Mouse (Mus musculus): ENCODE data around the gene Lurap1l. TPM values are rescaled to one million over a fixed set of nuclear protein-coding genes. Genes with fewer than 3 reads are reported as not detected.

Lurap1l gene
- polyA plus RNA-seq, 1 experiment from 2014 or later = 8.8 TPM

DNA sequence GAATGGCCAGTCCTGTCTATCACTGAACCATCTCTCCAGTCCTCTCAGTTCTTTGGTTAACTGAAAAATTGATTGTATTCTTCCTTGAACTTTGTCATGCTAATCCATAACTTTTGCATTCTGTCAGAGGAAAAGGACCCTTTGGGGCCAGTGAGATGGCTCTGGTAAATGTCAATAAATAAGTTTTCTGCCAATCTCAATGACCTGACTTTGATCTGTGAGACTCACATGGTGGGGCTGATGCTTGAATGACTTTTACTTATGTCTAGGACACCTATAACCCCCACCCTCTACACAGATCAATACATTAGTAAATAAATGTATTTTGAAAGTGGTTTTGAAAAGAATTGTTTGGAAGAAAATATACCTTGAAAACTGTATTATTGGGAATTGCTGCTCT is 38.7 kb downstream of the Lurap1l start:
- Histone ChIP-seq H3K36me3 (ENCODE audit: control insufficient read depth, insufficient read depth, low read length) (no peaks in the 10 kb centered on the region), H3K9me3 (ENCODE audit: control insufficient read depth, low read length) (no peaks in the 10 kb centered on the region), H3K9ac (replicated peaks; ENCODE audit: low read length) (no peak overlapping the region), H3K4me1 (ENCODE audit: control insufficient read depth, insufficient read depth, low read length) (no peaks in the 10 kb centered on the region), H3K4me2 (ENCODE audit: low read length) (no peak overlapping the region), H3K4me3 (replicated peaks; ENCODE audit: low read depth, low read length) (no peak overlapping the region), H3K27ac (replicated peaks; ENCODE audit: low read depth, low read length) (no peak overlapping the region), H3K27me3 (ENCODE audit: control insufficient read depth, insufficient read depth, low read length) (no peaks in the 10 kb centered on the region)
- no peak for ATAC-seq (ENCODE audit: low FRiP score, low TSS enrichment)
- DNase-seq = no peak

DNA sequence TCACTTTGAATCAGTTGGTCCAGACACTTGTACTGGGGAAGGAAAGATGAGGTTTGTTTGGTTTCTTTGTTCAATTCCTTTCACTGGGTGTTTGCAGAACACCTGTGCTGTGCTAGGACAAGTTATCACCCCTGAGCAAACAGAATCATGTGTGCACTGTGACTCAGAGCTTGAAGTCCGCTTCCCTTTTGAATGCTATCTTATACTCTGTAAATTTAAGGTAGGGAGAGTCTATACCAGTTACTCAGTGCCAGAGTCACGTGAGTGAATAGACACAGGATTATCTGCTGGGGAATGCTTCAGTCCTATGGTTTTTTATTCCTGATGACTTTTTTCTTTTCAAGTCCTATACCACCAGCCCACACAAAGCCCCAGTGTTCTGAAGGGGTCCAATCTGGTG is 39.3 kb downstream of the Lurap1l start:
- DNase-seq = no peak
- WGBS = 79% methylated on average over 2 of the region's 2 CpGs
- Histone ChIP-seq H3K4me3 (replicated peaks; ENCODE audit: low read depth, low read length) (no peak overlapping the region), H3K27me3 (ENCODE audit: control insufficient read depth, insufficient read depth, low read length) (no peaks in the 10 kb centered on the region), H3K27ac (replicated peaks; ENCODE audit: low read depth, low read length) (no peak overlapping the region), H3K36me3 (ENCODE audit: control insufficient read depth, insufficient read depth, low read length) (no peaks in the 10 kb centered on the region), H3K4me2 (ENCODE audit: low read length) (no peak overlapping the region), H3K9ac (replicated peaks; ENCODE audit: low read length) (no peak overlapping the region), H3K4me1 (ENCODE audit: control insufficient read depth, insufficient read depth, low read length) (no peaks in the 10 kb centered on the region), H3K9me3 (ENCODE audit: control insufficient read depth, low read length) (no peaks in the 10 kb centered on the region)
- no peak for ATAC-seq (ENCODE audit: low FRiP score, low TSS enrichment)

DNA sequence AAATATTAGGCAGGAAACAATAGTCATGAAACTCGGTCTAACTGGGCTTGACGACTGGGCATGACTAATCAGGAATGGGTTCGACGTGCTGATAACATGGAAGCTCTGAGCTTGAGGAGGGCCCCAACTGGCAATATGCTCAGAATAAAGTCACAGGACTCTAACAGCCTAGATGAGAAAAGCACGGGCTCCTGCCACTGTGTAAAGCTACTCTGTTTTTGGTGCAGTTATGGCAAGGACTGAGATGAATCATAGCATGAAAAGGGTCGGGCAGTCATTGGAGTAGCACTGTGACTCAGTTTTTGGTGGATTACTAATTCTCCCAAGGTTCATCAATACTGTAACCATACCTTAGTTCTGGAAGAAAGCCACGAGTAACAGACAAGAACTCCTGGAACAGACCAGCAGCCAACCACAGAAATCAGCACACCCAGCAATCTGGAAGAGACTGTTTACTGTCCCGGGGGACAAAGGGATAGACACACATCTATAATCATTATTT is 39.9 kb downstream of the Lurap1l start:
- Histone ChIP-seq H3K4me3 (replicated peaks; ENCODE audit: low read depth, low read length) (no peak overlapping the region), H3K9ac (replicated peaks; ENCODE audit: low read length) (no peak overlapping the region), H3K9me3 (ENCODE audit: control insufficient read depth, low read length) (no peaks in the 10 kb centered on the region), H3K36me3 (ENCODE audit: control insufficient read depth, insufficient read depth, low read length) (peaks cover 2% of the 10 kb centered on the region; the same call in 1 of the 2 replicates), H3K4me1 (ENCODE audit: control insufficient read depth, insufficient read depth, low read length) (no peaks in the 10 kb centered on the region), H3K27ac (replicated peaks; ENCODE audit: low read depth, low read length) (no peak overlapping the region), H3K27me3 (ENCODE audit: control insufficient read depth, insufficient read depth, low read length) (no peaks in the 10 kb centered on the region), H3K4me2 (ENCODE audit: low read length) (no peak overlapping the region)
- DNase-seq (no peak), ATAC-seq (ENCODE audit: low FRiP score, low TSS enrichment) (no peak)
- 67% methylated on average over 8 of the region's 8 CpGs for WGBS

DNA sequence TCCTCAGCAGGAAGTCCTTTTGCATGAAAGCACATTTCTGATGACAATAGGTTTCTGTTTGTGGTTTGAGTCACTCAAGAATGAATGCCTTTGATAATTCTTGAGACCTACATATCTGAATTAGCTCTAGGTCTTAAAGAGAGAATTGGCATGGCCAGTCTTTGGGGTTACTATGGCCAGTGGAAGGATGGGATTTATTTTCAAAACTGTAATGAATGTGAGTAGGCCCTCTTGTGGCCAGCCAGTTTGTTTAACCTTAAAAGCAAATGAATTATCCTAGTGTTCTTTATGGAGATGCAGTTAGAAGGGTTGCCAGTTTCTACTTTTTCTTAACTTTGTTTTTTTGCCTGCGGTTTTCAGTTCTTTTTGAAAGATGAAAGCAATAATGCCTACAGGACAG is 42.2 kb downstream of the Lurap1l start:
- DNase-seq (no peak), ATAC-seq (ENCODE audit: low FRiP score, low TSS enrichment) (no peak)
- no peak overlapping the region for H3K4me3 ChIP-seq (replicated peaks; ENCODE audit: low read depth, low read length)
- no peaks in the 10 kb centered on the region for H3K4me1 ChIP-seq (ENCODE audit: control insufficient read depth, insufficient read depth, low read length)
- H3K36me3 ChIP-seq (ENCODE audit: control insufficient read depth, insufficient read depth, low read length) = peaks cover 2% of the 10 kb centered on the region; the same call in 1 of the 2 replicates
- 89% methylated on average over 1 of the region's 1 CpGs for WGBS
- no peak overlapping the region for H3K9ac ChIP-seq (replicated peaks; ENCODE audit: low read length)
- H3K27me3 ChIP-seq (ENCODE audit: control insufficient read depth, insufficient read depth, low read length) = no peaks in the 10 kb centered on the region
- no peak overlapping the region for H3K4me2 ChIP-seq (ENCODE audit: low read length)
- H3K9me3 ChIP-seq (ENCODE audit: control insufficient read depth, low read length) = no peaks in the 10 kb centered on the region
- no peak overlapping the region for H3K27ac ChIP-seq (replicated peaks; ENCODE audit: low read depth, low read length)

DNA sequence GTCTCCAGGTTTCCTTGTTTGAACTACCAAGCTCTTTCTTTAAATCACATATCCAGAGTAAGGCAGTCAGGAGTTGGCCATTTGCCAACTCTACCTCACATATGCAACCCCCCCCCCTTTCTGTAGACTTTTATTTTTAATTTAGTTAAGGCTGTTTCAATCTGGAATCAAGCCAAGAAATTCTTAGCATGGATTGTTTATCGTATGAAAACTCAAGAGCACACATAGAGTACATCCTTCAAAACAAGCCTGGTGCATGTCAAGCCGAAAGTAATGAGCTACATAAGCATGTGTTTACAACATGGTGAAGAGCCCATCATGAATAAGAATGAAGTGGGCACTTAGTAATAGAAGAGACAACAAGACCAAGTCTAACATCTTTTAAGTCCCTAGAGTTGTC is 45.5 kb downstream of the Lurap1l start:
- Histone ChIP-seq H3K27me3 (ENCODE audit: control insufficient read depth, insufficient read depth, low read length) (no peaks in the 10 kb centered on the region), H3K9ac (replicated peaks; ENCODE audit: low read length) (no peak overlapping the region), H3K4me1 (ENCODE audit: control insufficient read depth, insufficient read depth, low read length) (no peaks in the 10 kb centered on the region), H3K4me3 (replicated peaks; ENCODE audit: low read depth, low read length) (no peak overlapping the region), H3K36me3 (ENCODE audit: control insufficient read depth, insufficient read depth, low read length) (peaks cover 2% of the 10 kb centered on the region; the same call in 1 of the 2 replicates), H3K27ac (replicated peaks; ENCODE audit: low read depth, low read length) (no peak overlapping the region), H3K9me3 (ENCODE audit: control insufficient read depth, low read length) (no peaks in the 10 kb centered on the region), H3K4me2 (ENCODE audit: low read length) (no peak overlapping the region)
- WGBS = 91% methylated on average over 2 of the region's 2 CpGs
- no peak for DNase-seq
- no peak for ATAC-seq (ENCODE audit: low FRiP score, low TSS enrichment)

DNA sequence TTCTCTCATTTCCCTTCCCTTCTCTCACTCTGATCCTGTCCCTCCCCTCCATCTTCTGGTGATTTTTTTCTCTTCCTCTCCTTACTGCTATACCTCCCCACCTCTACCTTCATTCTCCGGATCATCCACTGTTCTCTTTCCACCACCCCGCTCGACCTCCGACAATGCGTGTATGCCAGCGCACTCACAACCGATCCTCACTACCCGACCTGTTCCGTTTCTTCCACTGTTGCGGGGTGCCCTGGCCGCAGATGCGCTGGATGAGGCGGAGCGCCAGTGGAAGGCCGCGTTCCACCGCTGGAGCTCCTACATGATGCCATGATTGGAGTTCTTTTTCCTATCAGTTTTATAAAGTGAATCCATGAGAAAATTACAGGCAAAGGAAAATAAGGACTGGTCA is 57.1 kb downstream of the Lurap1l start:
- Histone ChIP-seq H3K4me2 (ENCODE audit: low read length) (no peak overlapping the region), H3K9me3 (ENCODE audit: control insufficient read depth, low read length) (peaks cover 6% of the 10 kb centered on the region), H3K4me1 (ENCODE audit: control insufficient read depth, insufficient read depth, low read length) (no peaks in the 10 kb centered on the region), H3K27ac (replicated peaks; ENCODE audit: low read depth, low read length) (no peak overlapping the region), H3K27me3 (ENCODE audit: control insufficient read depth, insufficient read depth, low read length) (no peaks in the 10 kb centered on the region), H3K36me3 (ENCODE audit: control insufficient read depth, insufficient read depth, low read length) (no peaks in the 10 kb centered on the region), H3K4me3 (replicated peaks; ENCODE audit: low read depth, low read length) (no peak overlapping the region), H3K9ac (replicated peaks; ENCODE audit: low read length) (no peak overlapping the region)
- 97% methylated on average over 17 of the region's 17 CpGs for WGBS
- ATAC-seq (ENCODE audit: low FRiP score, low TSS enrichment) (no peak), DNase-seq (no peak)

DNA sequence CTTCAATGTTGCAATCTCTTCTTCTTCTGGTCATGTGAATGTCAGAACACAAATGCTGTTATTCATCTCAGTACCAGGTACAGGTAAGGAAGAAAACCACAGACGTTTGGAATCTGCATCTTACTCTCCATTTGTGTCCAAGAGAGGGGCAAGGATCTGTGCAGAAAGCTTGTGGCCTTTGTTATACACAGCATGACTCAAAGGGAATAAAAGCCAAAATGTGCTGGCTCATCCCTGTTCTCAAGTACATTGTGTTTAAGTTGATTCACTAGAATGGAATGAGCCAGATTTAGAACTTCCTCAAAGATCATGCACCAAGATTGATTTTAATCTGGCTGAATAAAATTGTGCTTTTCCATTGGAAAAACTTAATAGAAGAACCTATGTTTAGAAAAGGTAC is 61.4 kb downstream of the Lurap1l start:
- H3K4me1 ChIP-seq (ENCODE audit: control insufficient read depth, insufficient read depth, low read length) = no peaks in the 10 kb centered on the region
- no peak overlapping the region for H3K27ac ChIP-seq (replicated peaks; ENCODE audit: low read depth, low read length)
- no peaks in the 10 kb centered on the region for H3K27me3 ChIP-seq (ENCODE audit: control insufficient read depth, insufficient read depth, low read length)
- H3K9me3 ChIP-seq (ENCODE audit: control insufficient read depth, low read length) = peaks cover 6% of the 10 kb centered on the region
- ATAC-seq (ENCODE audit: low FRiP score, low TSS enrichment) (no peak), DNase-seq (no peak)
- no peak overlapping the region for H3K9ac ChIP-seq (replicated peaks; ENCODE audit: low read length)
- no peak overlapping the region for H3K4me3 ChIP-seq (replicated peaks; ENCODE audit: low read depth, low read length)
- no peaks in the 10 kb centered on the region for H3K36me3 ChIP-seq (ENCODE audit: control insufficient read depth, insufficient read depth, low read length)
- no peak overlapping the region for H3K4me2 ChIP-seq (ENCODE audit: low read length)
- WGBS = 13% methylated on average over 1 of the region's 1 CpGs

DNA sequence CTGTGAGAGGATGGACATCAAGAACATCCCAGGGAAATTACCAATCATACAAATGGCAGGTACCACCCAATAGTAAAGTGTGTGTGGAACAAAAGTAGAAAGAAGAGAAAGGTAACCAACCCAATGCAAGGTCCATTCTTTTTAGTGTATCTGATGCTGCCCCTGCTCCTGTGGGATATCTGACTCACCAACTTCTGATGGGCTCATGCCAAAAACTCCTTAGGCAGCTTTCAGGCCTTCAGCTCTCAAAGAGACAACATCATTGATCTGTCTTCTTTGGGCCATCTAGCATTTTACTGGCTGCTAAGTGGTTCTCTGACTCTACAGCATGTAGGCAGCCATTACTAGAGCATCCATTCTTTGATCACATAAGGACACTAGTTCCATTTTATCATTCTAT is 63.5 kb downstream of the Lurap1l start:
- Histone ChIP-seq H3K27me3 (ENCODE audit: control insufficient read depth, insufficient read depth, low read length) (no peaks in the 10 kb centered on the region), H3K4me1 (ENCODE audit: control insufficient read depth, insufficient read depth, low read length) (no peaks in the 10 kb centered on the region), H3K4me2 (ENCODE audit: low read length) (no peak overlapping the region), H3K9ac (replicated peaks; ENCODE audit: low read length) (no peak overlapping the region), H3K9me3 (ENCODE audit: control insufficient read depth, low read length) (no peaks in the 10 kb centered on the region), H3K4me3 (replicated peaks; ENCODE audit: low read depth, low read length) (no peak overlapping the region), H3K36me3 (ENCODE audit: control insufficient read depth, insufficient read depth, low read length) (no peaks in the 10 kb centered on the region), H3K27ac (replicated peaks; ENCODE audit: low read depth, low read length) (no peak overlapping the region)
- ATAC-seq (ENCODE audit: low FRiP score, low TSS enrichment) = no peak
- DNase-seq = no peak

DNA sequence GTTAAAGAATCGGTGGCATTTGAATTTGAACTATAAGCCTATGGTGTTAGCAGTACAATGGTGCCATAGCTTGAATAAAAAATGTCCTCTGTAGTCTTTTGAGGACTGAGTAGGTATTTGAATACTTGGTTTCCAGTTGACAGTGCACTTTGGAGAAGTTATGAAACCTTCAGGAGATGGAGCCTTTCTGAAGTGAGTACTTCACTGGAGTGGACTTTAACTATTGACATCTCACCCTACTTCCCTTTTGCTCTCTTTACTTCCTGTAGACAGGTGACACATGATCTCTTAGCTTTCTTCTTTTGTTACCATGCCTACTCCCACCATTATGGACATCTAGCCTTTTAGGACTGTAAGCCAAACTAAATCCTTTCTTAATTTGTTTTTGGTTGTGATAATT is 80.4 kb downstream of the Lurap1l start:
- 83% methylated on average over 1 of the region's 1 CpGs for WGBS
- Histone ChIP-seq H3K27ac (replicated peaks; ENCODE audit: low read depth, low read length) (no peak overlapping the region), H3K4me1 (ENCODE audit: control insufficient read depth, insufficient read depth, low read length) (no peaks in the 10 kb centered on the region), H3K9ac (replicated peaks; ENCODE audit: low read length) (no peak overlapping the region), H3K4me2 (ENCODE audit: low read length) (no peak overlapping the region), H3K4me3 (replicated peaks; ENCODE audit: low read depth, low read length) (no peak overlapping the region), H3K9me3 (ENCODE audit: control insufficient read depth, low read length) (no peaks in the 10 kb centered on the region), H3K27me3 (ENCODE audit: control insufficient read depth, insufficient read depth, low read length) (no peaks in the 10 kb centered on the region), H3K36me3 (ENCODE audit: control insufficient read depth, insufficient read depth, low read length) (no peaks in the 10 kb centered on the region)
- no peak for ATAC-seq (ENCODE audit: low FRiP score, low TSS enrichment)
- no peak for DNase-seq
